In the genomic region with DNA sequence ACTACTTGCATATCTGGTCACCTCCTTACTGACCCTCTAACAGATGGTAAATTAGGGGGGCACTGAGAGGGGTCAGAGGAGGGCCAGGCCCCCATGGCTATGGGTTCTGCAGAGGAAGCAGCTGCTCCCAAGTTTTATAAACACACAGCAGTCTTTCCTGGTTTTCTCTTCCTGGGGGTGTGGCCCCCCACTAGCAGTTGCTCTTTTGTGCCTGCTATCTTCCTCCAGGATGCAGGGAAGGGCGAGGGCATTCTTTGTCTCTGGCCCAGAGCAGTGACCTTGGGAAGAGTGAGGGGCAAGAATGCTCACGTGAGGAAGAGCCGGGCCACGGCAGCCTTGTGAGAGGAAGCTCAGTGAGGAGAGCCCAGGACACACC, we compare ENCODE assay signal across 10 mouse cellular contexts.
DNase-seq lines count a peak whose midpoint lies in the region; ATAC-seq and TF ChIP-seq lines count a peak whose summit lies in the region.
"Had no signal": no experiment of that assay in that cellular context is flagged by ENCODE, and none has a peak within 500 bp of the region (broad histone marks: within the 10 kb centered on the region; RNA-seq: fewer than 3 reads in every experiment).

No protein-coding gene starts in this region.

- H3K4me1 ChIP-seq in lung, adult 2 months (ENCODE audit: control insufficient read depth, insufficient read depth, low read length): peaks cover 7% of the 10 kb centered on the region
- no peaks in the 10 kb centered on the region; the same call in 1 of the 2 replicates for H3K4me1 ChIP-seq in kidney, postnatal 0 days (replicated peaks; ENCODE audit: insufficient read depth, low read length)
- peaks cover 3% of the 10 kb centered on the region; the same call in 1 of the 2 replicates for H3K4me1 ChIP-seq in forebrain, embryonic 14.5 days (ENCODE audit: control insufficient read depth, insufficient read depth, low read length)
- peaks cover 4% of the 10 kb centered on the region for H3K4me1 ChIP-seq in cerebellum, adult 2 months (ENCODE audit: control insufficient read depth, insufficient read depth, low read length)

- no peak for TF ChIP-seq POLR2A in lung, adult 2 months (IDR thresholded peaks at IDR 0.05; ENCODE audit: borderline replicate concordance, extremely low read depth, low read depth, low read length)
- no peak for TF ChIP-seq POLR2A in cerebellum, adult 2 months (IDR thresholded peaks at IDR 0.05; ENCODE audit: borderline replicate concordance, insufficient read depth, low read length)

- peak; percentile 42 to 58 for DNase-seq in lung, adult 18-20 months
- no peak for DNase-seq in lung, adult 2 months
- peak; percentile 43 to 58 for DNase-seq in heart, adult 9 months (ENCODE audit: low spot score in 2 of 2)
- DNase-seq in kidney, postnatal 0 days (ENCODE audit: low spot score): peak; percentile 34
- peak; percentile 67 to 86 for DNase-seq in lung, postnatal 4 days
- no peak for DNase-seq in ovary, adult 18-20 months (ENCODE audit: low spot score)
- DNase-seq in forebrain, embryonic 14.5 days (ENCODE audit: low spot score): no peak
- no peak for DNase-seq in cerebellum, adult 2 months

- H3K4me2 ChIP-seq in kidney, postnatal 0 days (ENCODE audit: low read length): no peak overlapping the region
- H3K4me2 ChIP-seq in forebrain, embryonic 14.5 days (ENCODE audit: low read length): no peak overlapping the region
- H3K4me2 ChIP-seq: embryonic facial prominence, embryonic 15.5 days; midbrain, embryonic 12.5 days had no signal

- peaks cover 56% of the 10 kb centered on the region for H3K36me3 ChIP-seq in kidney, postnatal 0 days (ENCODE audit: insufficient read depth, low read length)
- peaks cover 78% of the 10 kb centered on the region for H3K36me3 ChIP-seq in forebrain, embryonic 14.5 days (ENCODE audit: control insufficient read depth, insufficient read depth, low read length)

- no peak overlapping the region for H3K9ac ChIP-seq in kidney, postnatal 0 days (ENCODE audit: low read depth, low read length)
- H3K9ac ChIP-seq in forebrain, embryonic 14.5 days (ENCODE audit: low read length): no peak overlapping the region
- H3K9ac ChIP-seq: embryonic facial prominence, embryonic 15.5 days; midbrain, embryonic 12.5 days had no signal

- 34% methylated on average over 4 of the region's 4 CpGs for WGBS in lung, adult 2 months
- 63% methylated on average over 4 of the region's 4 CpGs for WGBS in kidney, postnatal 0 days
- 68% methylated on average over 4 of the region's 4 CpGs for WGBS in forebrain, embryonic 14.5 days
- 70% methylated on average over 4 of the region's 4 CpGs for WGBS in cerebellum, adult 2 months

- no peaks in the 10 kb centered on the region for H3K9me3 ChIP-seq in kidney, postnatal 0 days (replicated peaks; ENCODE audit: low read length)
- no peaks in the 10 kb centered on the region for H3K9me3 ChIP-seq in forebrain, embryonic 14.5 days (replicated peaks; ENCODE audit: control insufficient read depth, low read length)
- H3K9me3 ChIP-seq: embryonic facial prominence, embryonic 15.5 days; midbrain, embryonic 12.5 days had no signal

- H3K4me3 ChIP-seq in lung, adult 2 months (replicated peaks; ENCODE audit: extremely low read depth, low read depth, low read length): no peak overlapping the region
- no peak overlapping the region for H3K4me3 ChIP-seq in kidney, postnatal 0 days (replicated peaks; ENCODE audit: low read depth, low read length)
- H3K4me3 ChIP-seq in forebrain, embryonic 14.5 days (ENCODE audit: low read depth, low read length): no peak overlapping the region
- H3K4me3 ChIP-seq in cerebellum, adult 2 months (replicated peaks; ENCODE audit: insufficient read depth, low read depth, low read length): no peak overlapping the region
- H3K4me3 ChIP-seq: embryonic facial prominence, embryonic 15.5 days; midbrain, embryonic 12.5 days had no signal

- no peak overlapping the region for H3K27ac ChIP-seq in kidney, postnatal 0 days
- H3K27ac ChIP-seq in forebrain, embryonic 14.5 days (ENCODE audit: low read depth, low read length): no peak overlapping the region
- no peak overlapping the region for H3K27ac ChIP-seq in cerebellum, adult 2 months (ENCODE audit: insufficient read depth, low read length)
- H3K27ac ChIP-seq: embryonic facial prominence, embryonic 15.5 days; midbrain, embryonic 12.5 days had no signal

- H3K27me3 ChIP-seq in kidney, postnatal 0 days (ENCODE audit: insufficient read depth, low read length): no peaks in the 10 kb centered on the region
- H3K27me3 ChIP-seq in forebrain, embryonic 14.5 days (replicated peaks; ENCODE audit: control insufficient read depth, insufficient read depth, low read length): no peaks in the 10 kb centered on the region
- H3K27me3 ChIP-seq in cerebellum, adult 2 months (ENCODE audit: control insufficient read depth, insufficient read depth, low read length): no peaks in the 10 kb centered on the region; the same call in 1 of the 2 replicates
- H3K27me3 ChIP-seq: embryonic facial prominence, embryonic 15.5 days; midbrain, embryonic 12.5 days had no signal

- no peak for TF ChIP-seq CTCF in lung, adult 2 months (IDR thresholded peaks at IDR 0.05; ENCODE audit: insufficient read depth, low read length)
- no peak for TF ChIP-seq CTCF in kidney, postnatal 0 days (IDR thresholded peaks at IDR 0.05; ENCODE audit: low read depth)
- TF ChIP-seq CTCF in cerebellum, adult 2 months (IDR thresholded peaks at IDR 0.05; ENCODE audit: borderline replicate concordance, insufficient read depth, low read depth, low read length): no peak

- ATAC-seq in kidney, postnatal 0 days (replicated peaks; ENCODE audit: low FRiP score, low read depth): no peak
- no peak for ATAC-seq in forebrain, embryonic 14.5 days

Comparison
In these comparisons a context has a peak if more than half of its experiments do, and no peak if none do; other contexts are left out.
1. DNase-seq: peak in lung, adult 18-20 months (2 of 2), heart, adult 9 months (2 of 2), kidney, postnatal 0 days (single experiment) and lung, postnatal 4 days (2 of 2); none in lung, adult 2 months (single experiment), ovary, adult 18-20 months (single experiment), forebrain, embryonic 14.5 days (single experiment) and cerebellum, adult 2 months (0 of 2).